Mouse (Mus musculus) midbrain, postnatal 0 days (tissue): ENCODE measurements around the gene Txndc2. TPM values are rescaled to one million over a fixed set of nuclear protein-coding genes. Genes with fewer than 3 reads are reported as not detected.

ENCODE experiments used
- ATAC-seq: fragments of 200-750 bp; cut with Nextera tagmentation; 2 replicates; pipeline ENCODE4 v1.8.0; 2017; ENCODE audit warnings: moderate number of reproducible peaks, mild to moderate bottlenecking, moderate TSS enrichment, moderate library complexity; ENCODE audit not compliant: low FRiP score
- DNase-seq: peaks from one replicate; pipeline ENCODE4 v3.0.0-alpha.2; 2015; ENCODE audit warnings: low spot score
- H3K27ac ChIP-seq: fragments of 300-500 bp; sonication (generic); 2 replicates; pipeline ENCODE4 v1.5.1; 2014; ENCODE audit warnings: low read depth, mild to moderate bottlenecking, low read length, mixed read lengths
- H3K27me3 ChIP-seq: fragments of 300-500 bp; sonication (generic); 2 replicates; pipeline ENCODE4 v1.6.1; 2014; ENCODE audit warnings: low read length, control low read depth, mixed read lengths; ENCODE audit not compliant: insufficient read depth
- H3K36me3 ChIP-seq: fragments of 300-500 bp; sonication (generic); 2 replicates; pipeline ENCODE4 v1.6.1; 2014; ENCODE audit warnings: low read length, control low read depth, mixed read lengths; ENCODE audit not compliant: insufficient read depth
- H3K4me1 ChIP-seq: fragments of 300-500 bp; sonication (generic); 2 replicates; pipeline ENCODE4 v1.6.1; 2014; ENCODE audit warnings: mild to moderate bottlenecking, control low read depth, antibody characterized with exemption, low read length, mixed read lengths; ENCODE audit not compliant: insufficient read depth
- H3K4me2 ChIP-seq: fragments of 300-500 bp; sonication (generic); 2 replicates; pipeline ENCODE4 v1.6.1; 2014; ENCODE audit warnings: low read depth, mild to moderate bottlenecking, low read length, mixed read lengths; ENCODE audit not compliant: poor library complexity, severe bottlenecking
- H3K4me3 ChIP-seq: fragments of 300-500 bp; sonication (generic); 2 replicates; pipeline ENCODE4 v1.5.1; 2014; ENCODE audit warnings: low read depth, mild to moderate bottlenecking, low read length, moderate library complexity
- H3K9ac ChIP-seq: fragments of 300-500 bp; sonication (generic); replicated peaks from 2 replicates; pipeline ENCODE4 v1.6.1; 2014; ENCODE audit warnings: mild to moderate bottlenecking, low read length, moderate library complexity, mixed read lengths; ENCODE audit not compliant: poor library complexity, severe bottlenecking
- H3K9me3 ChIP-seq: fragments of 300-500 bp; sonication (generic); 2 replicates; pipeline ENCODE4 v1.6.1; 2016; ENCODE audit warnings: low read length, control low read depth
- CTCF ChIP-seq: IDR thresholded peaks from 2 replicates; pipeline ENCODE4 v1.5.1; 2016; ENCODE audit warnings: antibody characterized with exemption, mild to moderate bottlenecking
- WGBS: fragments of 180-500 bp; shearing (Covaris S2); extraction: QIAGEN DNeasy Blood & Tissue Kit; methylation state at CpG from one replicate; pipeline ENCODE4 v1.1.7; 2014; 5-methylcytosine and 5-hydroxymethylcytosine counted together
- polyA plus RNA-seq: library from polyadenylated mRNA; unstranded; fragments of >200 nt; fragmentation: Nextera tagmentation; extraction: Ambion mirVana; gene quantifications from 2 replicates; pipeline ENCODE4 v1.2.1, GENCODE M21; 2015
- total RNA-seq: library from RNA; depleted of rRNA; stranded (reverse); fragments of >200 nt; gene quantifications from 2 replicates; pipeline ENCODE4 v1.2.3, GENCODE M21; 2014

The Txndc2 gene
- total and polyA plus RNA-seq, 2 experiments from 2014 or later = not detected

DNA sequence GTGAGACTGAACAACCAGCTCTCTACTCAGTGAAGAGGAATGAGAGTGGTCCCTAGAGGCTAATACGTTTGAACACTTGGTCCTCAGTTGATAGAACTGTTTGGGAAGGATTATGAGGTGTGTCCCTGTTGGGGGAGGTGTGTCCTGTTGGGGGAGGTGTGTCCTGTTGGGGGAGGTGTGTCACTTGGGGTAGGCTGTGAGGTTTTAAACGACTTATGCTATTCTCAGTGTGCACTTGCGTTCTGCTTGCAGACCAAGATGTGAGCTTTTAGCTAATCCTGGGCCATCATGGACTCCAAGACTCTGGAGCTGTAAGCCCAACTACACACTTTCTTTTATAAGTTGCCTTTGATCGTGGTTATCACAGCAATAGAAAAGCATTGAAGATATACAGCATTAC lies 27.1 kb upstream of the Txndc2 start:
- H3K27ac ChIP-seq = no peak overlapping the region
- no peaks in the 10 kb centered on the region for H3K27me3 ChIP-seq
- H3K4me3 ChIP-seq = no peak overlapping the region
- H3K9me3 ChIP-seq = no peaks in the 10 kb centered on the region
- no peak for DNase-seq
- no peak overlapping the region for H3K9ac ChIP-seq
- no peak overlapping the region for H3K4me2 ChIP-seq
- 88% methylated on average over 4 of the region's 4 CpGs for WGBS
- no peak for TF ChIP-seq CTCF
- H3K4me1 ChIP-seq = no peaks in the 10 kb centered on the region
- no peak for ATAC-seq
- H3K36me3 ChIP-seq = no peaks in the 10 kb centered on the region

DNA sequence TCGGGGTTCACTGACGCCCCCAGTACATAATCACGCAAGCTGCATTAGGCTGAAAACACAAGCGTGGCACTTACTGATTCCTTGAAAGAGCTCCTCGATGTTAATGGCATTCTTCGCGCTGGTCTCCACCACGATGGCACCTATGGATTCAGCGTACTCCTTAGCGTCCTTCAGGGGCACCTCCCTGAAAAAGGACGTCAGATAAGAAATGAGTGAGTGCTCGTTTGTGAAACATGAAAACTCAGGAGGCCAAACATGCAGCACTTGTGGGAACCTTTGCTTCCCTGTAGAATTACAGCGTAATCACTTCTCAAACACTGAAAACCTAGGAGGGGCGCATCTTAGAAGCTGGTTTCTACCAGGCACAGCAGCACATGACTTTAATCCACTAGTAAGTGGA lies 25.8 kb upstream of the Txndc2 start:
- Histone ChIP-seq H3K9ac (no peak overlapping the region), H3K27ac (no peak overlapping the region), H3K9me3 (no peaks in the 10 kb centered on the region), H3K36me3 (no peaks in the 10 kb centered on the region), H3K4me2 (no peak overlapping the region), H3K27me3 (no peaks in the 10 kb centered on the region), H3K4me1 (no peaks in the 10 kb centered on the region), H3K4me3 (no peak overlapping the region)
- ATAC-seq (no peak), DNase-seq (no peak)
- WGBS = 83% methylated on average over 14 of the region's 14 CpGs
- no peak for TF ChIP-seq CTCF

DNA sequence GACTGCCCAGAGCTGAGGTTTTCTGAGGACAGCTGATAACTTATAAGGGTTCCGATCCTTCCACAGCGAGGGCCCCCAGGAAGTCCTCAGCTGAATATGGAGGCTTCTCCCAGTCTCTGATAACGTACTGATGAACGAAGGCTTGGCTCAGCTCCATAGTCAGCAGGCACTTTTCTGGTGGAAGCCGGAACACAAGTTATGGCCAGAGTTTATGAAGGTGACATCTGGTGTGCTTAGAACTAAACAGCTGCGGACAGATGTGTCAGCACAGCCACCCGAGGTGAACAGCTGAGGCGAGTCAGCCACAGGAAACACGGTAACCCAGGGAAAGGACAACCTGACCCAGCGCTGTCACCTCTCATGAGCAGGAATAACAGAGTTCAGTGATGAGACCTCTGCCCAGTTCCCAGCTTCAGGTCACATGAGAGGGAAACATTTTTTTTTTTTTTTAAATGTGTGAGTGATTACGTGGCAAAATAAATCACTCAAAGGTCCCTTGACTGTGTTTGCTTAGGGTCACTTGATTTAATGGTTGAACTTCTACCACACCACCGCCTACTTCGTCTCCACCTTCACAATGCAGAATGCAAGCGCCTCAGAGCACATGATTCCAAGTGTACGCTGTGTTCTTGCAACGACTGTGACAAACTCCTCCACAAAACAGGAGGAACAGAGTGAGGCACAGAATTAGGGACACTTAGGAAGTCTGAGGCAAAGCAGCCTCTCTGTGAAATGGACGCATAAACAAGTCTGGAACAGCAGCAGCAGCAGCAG lies 24.6 kb upstream of the Txndc2 start:
- H3K4me3 ChIP-seq = no peak overlapping the region
- no peak for TF ChIP-seq CTCF
- no peaks in the 10 kb centered on the region for H3K9me3 ChIP-seq
- H3K4me1 ChIP-seq = no peaks in the 10 kb centered on the region
- 88% methylated on average over 17 of the region's 17 CpGs for WGBS
- no peak overlapping the region for H3K27ac ChIP-seq
- DNase-seq (no peak), ATAC-seq (no peak)
- H3K36me3 ChIP-seq = no peaks in the 10 kb centered on the region
- H3K27me3 ChIP-seq = no peaks in the 10 kb centered on the region
- no peak overlapping the region for H3K4me2 ChIP-seq
- H3K9ac ChIP-seq = no peak overlapping the region

DNA sequence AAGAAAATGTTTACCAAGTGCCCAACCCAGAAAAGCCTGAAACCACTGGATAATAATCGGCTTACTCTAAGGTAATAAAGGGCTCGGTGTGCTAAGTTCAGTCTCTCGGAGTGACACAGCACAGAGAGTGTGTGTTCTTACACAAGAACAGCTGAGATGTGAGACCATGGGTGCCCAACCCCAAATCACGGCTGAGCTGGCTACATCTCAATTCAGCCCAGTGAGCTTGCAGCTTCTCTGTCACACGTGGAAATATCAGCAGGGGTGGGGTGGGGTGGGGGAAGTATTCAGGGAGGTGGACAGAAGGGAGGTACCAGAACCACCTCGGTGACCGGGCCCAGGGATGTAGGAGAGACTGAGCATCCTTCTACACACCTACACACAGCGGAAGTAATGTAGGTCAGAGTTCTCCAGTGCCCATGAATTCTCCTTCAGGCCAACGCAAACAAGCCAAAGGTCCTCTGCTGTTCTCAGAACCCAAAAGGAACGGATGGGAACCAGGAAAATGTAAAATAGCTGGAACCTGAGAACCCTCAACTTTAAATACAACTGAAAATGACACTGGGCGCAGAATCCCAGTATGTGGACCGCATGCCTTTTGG lies 23.9 kb upstream of the Txndc2 start:
- no peak overlapping the region for H3K9ac ChIP-seq
- WGBS = 89% methylated on average over 12 of the region's 12 CpGs

DNA sequence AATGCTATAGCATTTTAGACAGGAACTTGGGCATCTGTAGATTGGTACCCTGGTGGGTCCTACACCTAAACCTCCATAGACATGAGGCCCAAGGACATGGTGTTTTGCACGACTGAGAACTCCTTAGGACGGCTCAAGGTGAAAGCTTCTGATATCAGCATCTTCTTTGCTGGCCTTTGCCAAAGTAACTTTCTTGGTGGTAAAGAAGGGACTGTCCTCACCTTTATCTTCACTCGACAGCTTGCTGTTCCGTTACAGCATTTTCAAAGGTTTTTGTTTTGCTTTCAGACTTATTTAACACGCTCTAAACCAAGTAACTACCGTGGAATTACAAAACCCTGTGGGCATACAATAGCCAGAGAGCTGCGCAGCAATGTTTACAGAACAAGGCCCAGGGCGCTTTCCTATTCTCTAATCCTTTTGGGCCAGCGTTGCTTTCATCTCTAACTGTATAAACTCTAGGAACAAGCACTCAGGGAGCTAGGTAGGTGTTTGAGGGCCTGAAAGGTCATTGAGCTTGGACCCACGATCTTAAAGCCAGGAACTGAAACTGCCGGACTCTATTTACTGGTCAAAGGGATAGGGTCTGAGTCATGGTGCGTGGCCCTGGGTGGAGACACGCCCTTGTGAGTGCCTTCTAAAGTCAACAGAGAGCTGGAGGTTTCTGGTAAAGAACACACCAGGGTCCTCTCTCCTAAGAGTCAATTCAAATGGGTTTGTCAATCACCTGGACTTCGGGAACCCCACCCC lies 21.5 kb upstream of the Txndc2 start:
- DNase-seq (no peak), ATAC-seq (no peak)
- no peaks in the 10 kb centered on the region; the same call in 1 of the 2 replicates for H3K36me3 ChIP-seq
- WGBS = 69% methylated on average over 14 of the region's 14 CpGs
- no peaks in the 10 kb centered on the region for H3K9me3 ChIP-seq
- no peaks in the 10 kb centered on the region for H3K27me3 ChIP-seq
- no peak for TF ChIP-seq CTCF
- H3K4me1 ChIP-seq = no peaks in the 10 kb centered on the region
- no peak overlapping the region for H3K9ac ChIP-seq
- no peak overlapping the region for H3K4me2 ChIP-seq
- H3K4me3 ChIP-seq = no peak overlapping the region
- H3K27ac ChIP-seq = no peak overlapping the region

More for the DNA sequence above, 23.9 kb upstream of the Txndc2 start:
- ATAC-seq (no peak), DNase-seq (no peak)
- H3K4me2 ChIP-seq = no peak overlapping the region
- no peak overlapping the region for H3K4me3 ChIP-seq
- H3K4me1 ChIP-seq = no peaks in the 10 kb centered on the region
- H3K36me3 ChIP-seq = no peaks in the 10 kb centered on the region
- no peaks in the 10 kb centered on the region for H3K27me3 ChIP-seq
- TF ChIP-seq CTCF = no peak
- H3K9me3 ChIP-seq = no peaks in the 10 kb centered on the region
- no peak overlapping the region for H3K27ac ChIP-seq

DNA sequence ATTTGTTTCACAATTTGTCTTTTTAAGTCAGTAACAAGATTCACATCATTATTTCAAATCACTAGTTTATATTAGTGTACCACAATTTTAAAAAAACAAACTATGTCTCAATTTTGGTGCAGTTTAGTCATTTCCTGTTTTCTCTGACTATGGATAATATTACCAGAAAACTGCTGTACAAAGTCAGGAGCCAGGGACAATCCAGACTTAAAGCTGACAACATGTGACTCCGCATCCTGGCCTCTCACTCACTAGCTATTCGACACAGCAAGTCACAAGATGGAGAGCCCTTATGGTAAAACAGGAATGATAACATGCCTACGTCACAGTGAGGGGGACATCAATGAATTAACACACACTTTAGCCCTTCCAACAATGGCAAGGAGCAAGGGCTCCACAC lies 20.7 kb upstream of the Txndc2 start:
- no peak overlapping the region for H3K27ac ChIP-seq
- H3K36me3 ChIP-seq = no peaks in the 10 kb centered on the region; the same call in 1 of the 2 replicates
- no peak for TF ChIP-seq CTCF
- no peaks in the 10 kb centered on the region for H3K9me3 ChIP-seq
- H3K9ac ChIP-seq = no peak overlapping the region
- WGBS = 88% methylated on average over 3 of the region's 3 CpGs
- ATAC-seq (no peak), DNase-seq (no peak)
- H3K4me3 ChIP-seq = no peak overlapping the region
- no peaks in the 10 kb centered on the region for H3K27me3 ChIP-seq
- H3K4me2 ChIP-seq = no peak overlapping the region
- no peaks in the 10 kb centered on the region for H3K4me1 ChIP-seq
